Mouse (Mus musculus): ENCODE measurements around the gene Gm10842.
"Not testable (repeated sequence)": the region's sequence is repeated elsewhere in the genome, so short reads cannot be mapped to it uniquely, and the experiment has no call there.

Gm10842 gene

GRCm38 (mm10) chr11:105146593-105146992, at the start of gene Gm10842:
TSS of gene Gm10842 (plus strand) at chr11:105146893.
- in situ Hi-C loops (cut with MboI; ENCODE audit: low sequenced_read_pairs), result no loop called here

- in situ Hi-C loops (cut with MboI; ENCODE audit: low sequenced_read_pairs), result not testable (repeated sequence)
Measured at GRCm38 (mm10) chr11:105112448-105112847, 34.2 kb upstream of the Gm10842 start.

GRCm38 (mm10) chr11:105117814-105118213, 28.9 kb upstream of the Gm10842 start:
- in situ Hi-C loops (cut with MboI; ENCODE audit: low sequenced_read_pairs), result no loop called here

GRCm38 (mm10) chr11:105120551-105121061, 26.1 kb upstream of the Gm10842 start:
- in situ Hi-C loops (cut with MboI; ENCODE audit: low sequenced_read_pairs), result no loop called here

- in situ Hi-C loops (cut with MboI; ENCODE audit: low sequenced_read_pairs), result not testable (repeated sequence)
Measured at GRCm38 (mm10) chr11:105121792-105122191, 24.9 kb upstream of the Gm10842 start.

- in situ Hi-C loops (cut with MboI; ENCODE audit: low sequenced_read_pairs), result no loop called here
Measured at GRCm38 (mm10) chr11:105123986-105124385, 22.7 kb upstream of the Gm10842 start.

GRCm38 (mm10) chr11:105125735-105126519, 20.8 kb upstream of the Gm10842 start, which contains the start of gene Mettl2:
TSS of gene Mettl2 (plus strand) at chr11:105126425.
- in situ Hi-C loops (cut with MboI; ENCODE audit: low sequenced_read_pairs), result no loop called here

GRCm38 (mm10) chr11:105126520-105127029, 20.1 kb upstream of the Gm10842 start:
- in situ Hi-C loops (cut with MboI; ENCODE audit: low sequenced_read_pairs), result no loop called here

GRCm38 (mm10) chr11:105135692-105136091, 11.0 kb upstream of the Gm10842 start:
- in situ Hi-C loops (cut with MboI; ENCODE audit: low sequenced_read_pairs), result no loop called here

- in situ Hi-C loops (cut with MboI; ENCODE audit: low sequenced_read_pairs), result not testable (repeated sequence)
Measured at GRCm38 (mm10) chr11:105137255-105137654, 9.4 kb upstream of the Gm10842 start.

GRCm38 (mm10) chr11:105140512-105140911, 6.2 kb upstream of the Gm10842 start:
- in situ Hi-C loops (cut with MboI; ENCODE audit: low sequenced_read_pairs), result not testable (repeated sequence)

- in situ Hi-C loops (cut with MboI; ENCODE audit: low sequenced_read_pairs), result no loop called here
Measured at GRCm38 (mm10) chr11:105141115-105141514, 5.6 kb upstream of the Gm10842 start.

- in situ Hi-C loops (cut with MboI; ENCODE audit: low sequenced_read_pairs), result no loop called here
Measured at GRCm38 (mm10) chr11:105143564-105143963, 3.1 kb upstream of the Gm10842 start.

GRCm38 (mm10) chr11:105144084-105144483, 2.6 kb upstream of the Gm10842 start:
- in situ Hi-C loops (cut with MboI; ENCODE audit: low sequenced_read_pairs), result no loop called here

GRCm38 (mm10) chr11:105144508-105145210, 2.0 kb upstream of the Gm10842 start:
- in situ Hi-C loops (cut with MboI; ENCODE audit: low sequenced_read_pairs), result no loop called here

- in situ Hi-C loops (cut with MboI; ENCODE audit: low sequenced_read_pairs), result no loop called here
Measured at GRCm38 (mm10) chr11:105145211-105145610, 1.5 kb upstream of the Gm10842 start.

- in situ Hi-C loops (cut with MboI; ENCODE audit: low sequenced_read_pairs), result no loop called here
Measured at GRCm38 (mm10) chr11:105149353-105149752, 2.7 kb downstream of the Gm10842 start.

GRCm38 (mm10) chr11:105149766-105150165, 3.1 kb downstream of the Gm10842 start:
- in situ Hi-C loops (cut with MboI; ENCODE audit: low sequenced_read_pairs), result no loop called here

- in situ Hi-C loops (cut with MboI; ENCODE audit: low sequenced_read_pairs), result no loop called here
Measured at GRCm38 (mm10) chr11:105150691-105151090, 4.0 kb downstream of the Gm10842 start.

GRCm38 (mm10) chr11:105151226-105152016, 4.7 kb downstream of the Gm10842 start:
- in situ Hi-C loops (cut with MboI; ENCODE audit: low sequenced_read_pairs), result no loop called here

GRCm38 (mm10) chr11:105152017-105152300, 5.3 kb downstream of the Gm10842 start:
- in situ Hi-C loops (cut with MboI; ENCODE audit: low sequenced_read_pairs), result no loop called here

Data from CH12F3 (cell line).